Mouse (Mus musculus) MEL (cell line): Measurements from ENCODE around the gene Cenpf. TPM values are rescaled to one million over a fixed set of nuclear protein-coding genes. Genes with fewer than 3 reads are reported as not detected.

Experiments
- DNase-seq: peaks from one replicate; pipeline ENCODE4 v3.0.0; 2011; ENCODE audit warnings: low read depth, low spot score
- H3K27ac ChIP-seq: 2 replicates; pipeline ENCODE4 v1.5.1; 2012; ENCODE audit warnings: low read depth, mild to moderate bottlenecking, control low read depth, low read length, moderate library complexity; ENCODE audit not compliant: control insufficient read depth
- H3K27me3 ChIP-seq, 2 experiments: fragments of 150-350 bp in 1 of 2; sonication (generic) in 1 of 2; 2 replicates each; pipeline ENCODE4 v1.6.1; 2012; ENCODE audit warnings: low read length in 2 of 2, mild to moderate bottlenecking in 2 of 2, improper control_type of control experiment in 1 of 2, moderate library complexity in 1 of 2; ENCODE audit not compliant: insufficient read depth in 2 of 2, control insufficient read depth in 1 of 2
- H3K36me3 ChIP-seq, 2 experiments: 2 replicates each; pipeline ENCODE4 v1.6.1; 2012 to 2014; ENCODE audit warnings: low read length in 2 of 2, improper control_type of control experiment in 1 of 2, inconsistent platforms in 1 of 2, mild to moderate bottlenecking in 1 of 2; ENCODE audit not compliant: insufficient read depth in 2 of 2, control insufficient read depth in 1 of 2
- H3K4me1 ChIP-seq, 2 experiments: fragments of 150-350 bp in 1 of 2; sonication (generic) in 1 of 2; 2 replicates each; pipeline ENCODE4 v1.6.1; 2012; ENCODE audit warnings: low read length in 2 of 2, improper control_type of control experiment in 1 of 2, mild to moderate bottlenecking in 1 of 2; ENCODE audit not compliant: insufficient read depth in 2 of 2, control insufficient read depth in 1 of 2
- H3K4me3 ChIP-seq, 2 experiments: fragments of 150-350 bp in 1 of 2; sonication (generic) in 1 of 2; 2 replicates each; pipeline ENCODE4 v1.5.1; 2012; ENCODE audit warnings: low read depth in 2 of 2, low read length in 2 of 2, mild to moderate bottlenecking in 2 of 2, moderate library complexity in 2 of 2, control low read depth in 1 of 2, improper control_type of control experiment in 1 of 2; ENCODE audit not compliant: control insufficient read depth in 1 of 2, insufficient read depth in 1 of 2
- H3K79me2 ChIP-seq: 2 replicates; pipeline ENCODE4 v1.6.1; 2012; ENCODE audit warnings: mild to moderate bottlenecking, low read length, moderate library complexity; ENCODE audit not compliant: control insufficient read depth, poor library complexity, insufficient read depth
- H3K9ac ChIP-seq: 2 replicates; pipeline ENCODE4 v1.6.1; 2012; ENCODE audit warnings: low read depth, mild to moderate bottlenecking, control low read depth, low read length, moderate library complexity; ENCODE audit not compliant: control insufficient read depth, poor library complexity, severe bottlenecking
- H3K9me3 ChIP-seq: fragments of 150-350 bp; sonication (generic); replicated peaks from 2 replicates; pipeline ENCODE4 v1.6.1; 2012; ENCODE audit warnings: mild to moderate bottlenecking, low read length, improper control_type of control experiment, moderate library complexity; ENCODE audit not compliant: insufficient read depth
- CHD1 ChIP-seq: IDR thresholded peaks from 2 replicates; pipeline ENCODE4 v1.6.1; 2012; ENCODE audit warnings: low read depth, mild to moderate bottlenecking, inconsistent platforms, low read length, improper control_type of control experiment
- CHD2 ChIP-seq: IDR thresholded peaks from 2 replicates; pipeline ENCODE4 v1.6.1; 2011; ENCODE audit warnings: low read length, improper control_type of control experiment
- CTCF ChIP-seq, 3 experiments: IDR thresholded peaks in 2 of 3; conservative IDR thresholded peaks in 1 of 3; 2 replicates each; pipeline ENCODE4 v1.5.1; 2011 to 2012; ENCODE audit warnings: low read length in 3 of 3, low read depth in 2 of 3, mild to moderate bottlenecking in 2 of 3, improper control_type of control experiment in 1 of 3, inconsistent platforms in 1 of 3, mixed read lengths in 1 of 3, moderate library complexity in 1 of 3; ENCODE audit not compliant: control insufficient read depth in 1 of 3, insufficient read depth in 1 of 3, poor library complexity in 1 of 3, severe bottlenecking in 1 of 3
- ELF1 ChIP-seq: IDR thresholded peaks from 2 replicates; pipeline ENCODE4 v1.6.1; 2014; ENCODE audit warnings: low read depth, mild to moderate bottlenecking, inconsistent platforms, low read length, improper control_type of control experiment, moderate library complexity
- ETS1 ChIP-seq: IDR thresholded peaks from 2 replicates; pipeline ENCODE4 v1.6.1; 2012; ENCODE audit warnings: low read depth, mild to moderate bottlenecking, inconsistent platforms, low read length, improper control_type of control experiment, moderate library complexity
- MAX ChIP-seq: IDR thresholded peaks from 2 replicates; pipeline ENCODE4 v1.6.1; 2011; ENCODE audit warnings: low read length, improper control_type of control experiment
- MAZ ChIP-seq: IDR thresholded peaks from 2 replicates; pipeline ENCODE4 v1.6.1; 2012; ENCODE audit warnings: low read depth, mild to moderate bottlenecking, inconsistent platforms, low read length, improper control_type of control experiment
- MEF2A ChIP-seq: IDR thresholded peaks from 2 replicates; pipeline ENCODE4 v1.6.1; 2014; ENCODE audit warnings: low read depth, mild to moderate bottlenecking, inconsistent platforms, low read length, improper control_type of control experiment; ENCODE audit not compliant: poor library complexity, insufficient replicate concordance, severe bottlenecking; ENCODE audit errors: extremely low read depth
- NELFE ChIP-seq: IDR thresholded peaks from 2 replicates; pipeline ENCODE4 v1.6.1; 2011; ENCODE audit warnings: low read depth, low read length, improper control_type of control experiment
- NRF1 ChIP-seq: IDR thresholded peaks from 2 replicates; pipeline ENCODE4 v1.6.1; 2014; ENCODE audit warnings: low read depth, mild to moderate bottlenecking, inconsistent platforms, low read length, improper control_type of control experiment, moderate library complexity; ENCODE audit not compliant: poor library complexity, insufficient read depth, severe bottlenecking
- RAD21 ChIP-seq: IDR thresholded peaks from 2 replicates; pipeline ENCODE4 v1.6.1; 2011; ENCODE audit warnings: mild to moderate bottlenecking, low read depth, low read length, improper control_type of control experiment
- RCOR1 ChIP-seq: IDR thresholded peaks from 2 replicates; pipeline ENCODE4 v1.6.1; 2012; ENCODE audit warnings: low read depth, mild to moderate bottlenecking, inconsistent platforms, low read length, improper control_type of control experiment
- SMC3 ChIP-seq: IDR thresholded peaks from 2 replicates; pipeline ENCODE4 v1.6.1; 2011; ENCODE audit warnings: low read depth, low read length, improper control_type of control experiment
- USF2 ChIP-seq, 2 experiments: IDR thresholded peaks; 2 replicates each; pipeline ENCODE4 v1.6.1; 2011 to 2012; ENCODE audit warnings: improper control_type of control experiment in 2 of 2, low read length in 2 of 2, borderline replicate concordance in 1 of 2, inconsistent platforms in 1 of 2, low read depth in 1 of 2, mild to moderate bottlenecking in 1 of 2; ENCODE audit not compliant: insufficient read depth in 1 of 2
- ZC3H11A ChIP-seq: IDR thresholded peaks from 2 replicates; pipeline ENCODE4 v1.6.1; 2012; ENCODE audit warnings: low read depth, mild to moderate bottlenecking, inconsistent platforms, low read length, improper control_type of control experiment
- ZKSCAN1 ChIP-seq: IDR thresholded peaks from 2 replicates; pipeline ENCODE4 v1.6.1; 2012; ENCODE audit warnings: low read depth, mild to moderate bottlenecking, inconsistent platforms, low read length, improper control_type of control experiment, moderate library complexity
- polyA plus RNA-seq, 2 experiments: library from polyadenylated mRNA; stranded (reverse) in 1 of 2; unstranded in 1 of 2; fragments of >175 nt in 1 of 2; fragments of >200 nt in 1 of 2; gene quantifications; 2 replicates each; pipeline versions ENCODE4 v1.2.1 to v1.2.4; 2012; ENCODE audit warnings: low replicate concordance in 2 of 2, low read depth in 1 of 2; ENCODE audit not compliant: insufficient read length in 2 of 2, insufficient read depth in 1 of 2, missing spikeins in 1 of 2
- total RNA-seq: library from RNA; depleted of rRNA; stranded (reverse); fragments of 300-350 nt; gene quantifications from 2 replicates; pipeline ENCODE4 v1.2.3, GENCODE M21; 2012

Cenpf gene
- total and polyA plus RNA-seq, 3 experiments: 16.6 to 63.2 (median 34.5) TPM

DNA sequence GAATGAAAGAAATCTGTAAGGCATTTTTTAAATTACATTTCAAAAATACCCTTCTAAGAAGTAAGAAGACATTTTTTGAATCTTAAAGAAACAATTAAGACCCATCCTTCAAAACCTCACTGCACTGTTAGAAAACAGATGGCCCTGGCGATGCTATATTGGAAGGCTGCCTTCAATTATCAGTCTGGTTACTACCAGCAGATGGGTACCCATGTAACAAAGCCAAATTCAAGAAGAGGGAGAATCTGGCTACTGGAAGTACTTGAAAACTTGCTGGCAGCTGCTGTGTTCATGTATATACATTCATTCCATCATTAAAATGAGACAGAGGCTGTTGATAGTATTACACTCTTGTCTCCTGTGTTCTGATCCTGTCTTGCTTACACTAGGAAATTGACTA, 24.4 kb downstream of the Cenpf start:
- TF ChIP-seq NRF1 (no peak), NELFE (no peak), RCOR1 (no peak)
- Histone ChIP-seq H3K9ac (no peak overlapping the region), H3K79me2 (no peaks in the 10 kb centered on the region), H3K4me3 (no peak overlapping the region), H3K27me3 (no peaks in the 10 kb centered on the region), H3K36me3 (peaks cover 0 to 12% of the 10 kb centered on the region in 2 experiments; a peak in 2 of 4 replicates), H3K4me1 (no peaks in the 10 kb centered on the region), H3K27ac (no peak overlapping the region), H3K9me3 (no peaks in the 10 kb centered on the region)
- DNase-seq: no peak

DNA sequence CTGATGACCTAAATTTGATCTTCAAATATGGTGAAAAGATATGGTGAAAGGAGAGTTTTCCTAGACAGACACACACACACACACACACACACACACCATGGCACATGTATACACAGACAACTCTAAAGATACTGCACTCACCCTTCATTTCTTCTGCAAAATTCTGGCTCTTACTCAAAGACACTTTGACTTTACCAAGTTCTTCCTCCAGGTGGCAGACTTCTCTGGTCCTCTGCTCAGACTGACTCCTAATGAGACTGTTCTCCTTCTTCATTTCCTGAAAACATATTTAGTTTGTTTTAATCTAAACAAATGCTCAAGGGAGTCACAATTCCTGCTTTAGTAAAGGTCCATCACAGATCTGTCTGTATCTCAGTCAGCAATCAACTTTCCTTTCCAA, 26.0 kb downstream of the Cenpf start:
- peak; percentile 66 for TF ChIP-seq SMC3
- TF ChIP-seq MAZ: no peak
- TF ChIP-seq CTCF (IDR thresholded peaks at IDR 0.05 in 2 of 3, conservative IDR thresholded peaks at IDR 0.05 in 1 of 3; ENCODE audit: control insufficient read depth in 1 of 3, insufficient read depth in 1 of 3, low read depth in 2 of 3, low read length in 3 of 3, poor library complexity in 1 of 3, severe bottlenecking in 1 of 3): peak; percentile 41 to 68 (median 44); a peak in 5 of 6 replicates
- no peak for TF ChIP-seq CHD1
- TF ChIP-seq USF2 (IDR thresholded peaks at IDR 0.05; ENCODE audit: borderline replicate concordance in 1 of 2, insufficient read depth in 1 of 2, low read depth in 1 of 2, low read length in 2 of 2): no peak
- TF ChIP-seq RAD21: peak; percentile 21; the same call in 1 of the 2 replicates
- no peak overlapping the region for H3K4me3 ChIP-seq
- no peaks in the 10 kb centered on the region for H3K9me3 ChIP-seq
- peak; percentile 72 for DNase-seq
- H3K9ac ChIP-seq: no peak overlapping the region
- H3K79me2 ChIP-seq: no peaks in the 10 kb centered on the region
- no peaks in the 10 kb centered on the region for H3K27me3 ChIP-seq
- H3K27ac ChIP-seq: no peak overlapping the region
- H3K4me1 ChIP-seq: no peaks in the 10 kb centered on the region
- H3K36me3 ChIP-seq: peaks cover 0 to 9% of the 10 kb centered on the region in 2 experiments; a peak in 2 of 4 replicates

DNA sequence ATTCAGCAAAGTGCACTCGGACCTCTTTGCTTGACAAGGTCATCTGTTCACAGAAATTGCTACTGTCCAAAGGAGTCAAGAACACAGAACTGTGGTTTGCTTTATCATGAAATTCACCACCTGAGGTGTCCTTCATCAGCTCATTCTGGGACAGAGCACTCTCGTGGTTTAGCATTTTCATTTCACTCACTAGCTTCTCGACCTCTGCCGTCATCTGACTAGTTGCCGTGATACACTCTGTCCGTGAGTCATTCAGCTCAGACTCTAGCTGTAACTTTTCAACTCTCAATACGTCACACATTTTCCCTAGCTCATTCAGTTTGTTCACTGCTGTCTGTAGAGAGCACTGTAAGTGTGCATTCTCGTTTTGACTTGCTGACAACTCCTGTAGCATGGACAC, 30.5 kb downstream of the Cenpf start:
- Histone ChIP-seq H3K36me3 (peaks cover 0 to 17% of the 10 kb centered on the region in 2 experiments; a peak in 2 of 4 replicates), H3K27ac (no peak overlapping the region)
- no peak for TF ChIP-seq MEF2A
- TF ChIP-seq CHD2: no peak
- no peak for TF ChIP-seq CHD1
- no peak for TF ChIP-seq ZC3H11A
- no peak for TF ChIP-seq ETS1
- TF ChIP-seq ELF1: no peak
- no peak for TF ChIP-seq MAX
- TF ChIP-seq ZKSCAN1: no peak
- TF ChIP-seq, all 39 proteins: peak for 0
- Histone ChIP-seq H3K27me3 (no peaks in the 10 kb centered on the region), H3K4me3 (no peak overlapping the region), H3K9ac (no peak overlapping the region), H3K79me2 (no peaks in the 10 kb centered on the region), H3K4me1 (no peaks in the 10 kb centered on the region), H3K9me3 (no peaks in the 10 kb centered on the region)
- no peak for DNase-seq
